Mouse (Mus musculus) left cerebral cortex, adult 9 months (tissue): ENCODE results near the gene Rorb.

ENCODE experiments used
- DNase-seq, 2 experiments: peaks; one replicate each; pipeline ENCODE4 v3.0.0; 2022; ENCODE audit warnings: low spot score in 2 of 2

The Rorb gene

DNA sequence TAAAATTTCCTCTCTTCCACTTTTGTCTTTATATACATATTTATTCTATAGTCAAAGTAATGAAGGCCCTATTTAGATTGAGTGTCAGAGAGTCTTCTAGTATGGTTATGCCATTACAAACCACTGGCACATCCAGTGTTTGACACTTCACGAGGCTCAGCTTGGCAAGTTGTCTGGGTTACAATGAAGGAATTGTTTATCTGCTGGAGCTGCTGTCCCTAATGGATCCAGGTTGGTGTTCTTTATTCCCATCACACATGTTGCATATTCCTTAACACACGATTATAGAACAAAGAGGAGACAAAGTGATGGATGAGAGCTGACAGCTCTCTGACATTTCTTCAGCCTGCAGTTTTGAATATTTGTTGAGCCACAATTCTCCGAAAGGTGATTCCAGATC is 77.0 kb downstream of the Rorb start:
- no peak for DNase-seq

GRCm38 (mm10) chr19:19005144-19005543 is 105.9 kb downstream of the Rorb start:
- peak; percentile 20 to 54 for DNase-seq

DNA sequence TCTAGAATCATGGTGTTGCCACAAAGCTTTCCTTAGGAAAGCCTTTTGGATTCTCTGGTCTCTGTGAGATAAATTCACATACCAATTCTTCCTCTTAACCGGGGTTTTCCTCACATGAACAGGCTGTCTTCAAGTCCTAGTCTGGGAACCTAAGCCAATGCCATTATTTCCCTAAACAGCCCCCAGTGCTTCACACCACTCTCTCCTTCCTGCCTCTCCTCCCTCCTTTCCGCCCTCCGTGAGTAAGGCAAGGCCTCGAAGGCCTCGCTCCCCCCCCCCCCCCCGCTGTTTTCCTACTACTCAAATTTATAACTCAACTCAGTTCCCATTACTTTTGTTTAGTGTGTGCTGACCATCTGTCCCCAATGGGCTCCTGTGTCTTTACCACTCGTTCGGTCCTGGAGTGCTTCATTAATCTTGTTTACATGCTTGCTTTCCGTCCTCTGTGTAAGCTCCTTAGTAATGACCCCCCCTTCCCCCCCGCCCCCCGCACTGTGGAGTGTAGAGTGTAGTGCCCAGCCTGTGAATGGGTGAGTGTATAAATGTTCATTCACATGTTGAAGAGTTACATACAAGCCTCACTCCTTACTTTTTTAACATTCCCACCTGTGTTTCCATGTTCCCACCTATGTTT is 106.9 kb downstream of the Rorb start:
- DNase-seq: no peak

GRCm38 (mm10) chr19:18998966-18999365 is 112.0 kb downstream of the Rorb start:
- no peak for DNase-seq

DNA sequence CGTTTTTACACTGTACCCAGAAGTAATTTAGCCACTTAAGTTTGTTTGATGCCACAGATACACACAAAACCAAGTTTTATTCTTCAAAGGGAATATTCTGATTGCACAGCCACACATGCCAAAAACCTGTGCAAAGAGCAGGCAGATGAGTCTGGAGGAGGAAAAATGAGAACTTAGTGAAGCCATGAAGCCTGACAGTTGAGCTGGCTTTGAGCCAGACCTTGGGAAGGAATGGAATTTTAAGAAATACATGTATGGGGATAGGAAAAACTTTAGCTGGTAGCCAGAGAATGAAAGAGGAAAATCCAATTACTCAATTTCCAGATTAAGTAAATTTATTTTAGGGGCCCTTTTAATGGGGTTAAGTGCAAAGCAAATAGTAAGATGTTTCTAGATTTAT is 113.3 kb downstream of the Rorb start:
- DNase-seq: no peak

DNA sequence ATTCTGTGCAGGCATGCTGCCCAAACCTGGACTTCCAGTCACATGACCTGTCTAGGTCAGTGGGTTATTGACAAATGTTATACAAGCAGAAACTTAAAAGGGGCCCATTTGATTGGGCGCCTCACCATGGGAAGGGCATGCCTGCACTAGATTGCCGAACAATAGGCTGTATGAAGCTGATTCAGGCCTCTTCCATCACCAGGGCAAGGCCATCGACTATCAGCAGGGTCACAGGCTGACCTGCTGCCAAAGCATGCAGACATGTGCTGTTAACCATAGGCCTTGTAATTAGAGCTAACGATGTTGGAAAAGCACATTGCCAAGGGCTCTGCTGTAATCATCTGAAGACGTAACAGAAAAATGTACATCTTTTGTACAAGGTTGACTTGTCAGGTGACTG is 131.0 kb downstream of the Rorb start:
- DNase-seq: no peak

- peak in 1 of 2 experiments; percentile 74 for DNase-seq
These were observed 136.0 kb downstream of the Rorb start for GRCm38 (mm10) chr19:18974796-18975660.

GRCm38 (mm10) chr19:18969386-18969785 is 141.6 kb downstream of the Rorb start:
- DNase-seq: no peak

- DNase-seq: no peak
These were observed 143.7 kb downstream of the Rorb start for GRCm38 (mm10) chr19:18967307-18967706.

- no peak for DNase-seq
These were observed 151.1 kb downstream of the Rorb start for GRCm38 (mm10) chr19:18959862-18960261.

DNA sequence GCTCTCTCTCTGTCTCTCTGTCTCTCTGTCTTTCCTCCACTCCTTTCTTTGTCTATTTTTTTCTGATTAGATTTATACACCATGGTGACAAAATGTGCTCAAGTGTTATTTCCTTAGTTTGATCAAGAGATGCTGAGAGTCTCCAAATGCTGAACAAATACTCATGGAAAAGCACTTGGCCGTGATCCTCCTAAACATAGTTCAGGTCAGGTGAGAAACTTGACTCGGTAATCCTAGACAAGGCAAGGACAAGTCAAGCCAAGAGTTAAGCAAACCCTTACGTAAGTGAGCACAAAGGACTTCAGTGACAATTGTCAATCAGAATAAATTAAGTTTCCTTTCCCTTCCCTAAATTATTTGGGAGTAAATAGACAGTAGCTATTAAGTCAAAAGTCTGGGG is 158.2 kb downstream of the Rorb start:
- DNase-seq: no peak

GRCm38 (mm10) chr19:18947193-18947592 is 163.8 kb downstream of the Rorb start:
- DNase-seq: peak in 1 of 2 experiments; percentile 8

DNA sequence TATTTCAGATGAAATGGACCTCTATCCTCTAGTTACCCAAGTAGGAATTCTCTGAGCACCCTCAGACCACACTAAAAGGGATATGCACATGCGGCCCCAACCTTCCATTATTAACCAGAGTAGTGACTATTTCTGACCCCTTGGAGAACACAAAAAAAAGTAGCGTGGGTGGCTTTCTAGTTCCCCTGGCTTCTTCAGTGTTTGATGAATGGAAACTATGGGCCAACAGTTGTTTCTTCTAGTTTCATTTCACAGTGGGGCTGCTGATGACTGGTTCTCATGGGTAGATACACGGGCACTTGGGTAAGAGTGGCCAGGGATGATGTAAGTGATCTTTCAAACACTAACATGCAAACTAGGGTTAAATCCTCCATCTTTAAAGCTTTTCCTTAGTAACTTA is 165.7 kb downstream of the Rorb start:
- no peak for DNase-seq

DNA sequence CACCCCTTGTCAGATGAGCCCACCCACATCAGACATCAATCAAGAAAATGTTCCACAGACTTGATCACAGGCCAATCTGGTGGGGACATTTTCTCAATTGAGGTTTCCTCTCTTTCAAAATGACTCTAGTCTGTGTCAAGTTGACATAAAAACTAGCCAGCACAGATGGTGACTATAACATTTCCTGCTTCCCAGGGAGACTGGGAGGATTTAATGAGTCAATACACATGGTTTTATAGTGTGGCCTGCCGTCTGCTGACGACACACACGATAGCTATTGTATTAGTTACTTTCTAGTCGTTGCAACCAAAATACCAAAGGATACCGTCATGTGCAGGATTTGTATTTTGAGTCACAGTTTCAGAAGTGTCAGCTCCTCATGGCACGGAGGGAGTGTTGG is 169.6 kb downstream of the Rorb start:
- no peak for DNase-seq

- DNase-seq: no peak
These were observed 199.1 kb downstream of the Rorb start for GRCm38 (mm10) chr19:18911755-18912340.

- no peak for DNase-seq
These were observed 201.4 kb downstream of the Rorb start for GRCm38 (mm10) chr19:18909641-18910040.

GRCm38 (mm10) chr19:18905511-18905910 is 205.5 kb downstream of the Rorb start:
- no peak for DNase-seq

DNA sequence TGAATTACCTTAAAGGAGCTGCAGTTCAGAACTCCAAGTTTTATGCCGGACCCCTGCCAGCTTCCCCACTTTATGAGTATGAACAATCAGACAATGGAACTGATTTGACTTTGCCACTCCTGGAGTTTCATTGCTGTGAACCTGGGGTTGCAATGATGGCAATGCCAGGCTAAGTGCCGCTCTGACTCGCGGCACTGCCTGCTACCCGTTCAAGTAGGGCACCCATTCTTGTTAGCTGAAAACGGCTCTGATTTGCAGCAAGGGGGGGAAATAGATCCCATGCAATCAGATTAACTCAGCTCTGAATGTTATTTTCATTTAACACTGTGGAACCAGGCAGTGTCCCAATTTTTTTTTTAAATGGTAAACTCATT is 208.3 kb downstream of the Rorb start:
- DNase-seq: no peak

DNA sequence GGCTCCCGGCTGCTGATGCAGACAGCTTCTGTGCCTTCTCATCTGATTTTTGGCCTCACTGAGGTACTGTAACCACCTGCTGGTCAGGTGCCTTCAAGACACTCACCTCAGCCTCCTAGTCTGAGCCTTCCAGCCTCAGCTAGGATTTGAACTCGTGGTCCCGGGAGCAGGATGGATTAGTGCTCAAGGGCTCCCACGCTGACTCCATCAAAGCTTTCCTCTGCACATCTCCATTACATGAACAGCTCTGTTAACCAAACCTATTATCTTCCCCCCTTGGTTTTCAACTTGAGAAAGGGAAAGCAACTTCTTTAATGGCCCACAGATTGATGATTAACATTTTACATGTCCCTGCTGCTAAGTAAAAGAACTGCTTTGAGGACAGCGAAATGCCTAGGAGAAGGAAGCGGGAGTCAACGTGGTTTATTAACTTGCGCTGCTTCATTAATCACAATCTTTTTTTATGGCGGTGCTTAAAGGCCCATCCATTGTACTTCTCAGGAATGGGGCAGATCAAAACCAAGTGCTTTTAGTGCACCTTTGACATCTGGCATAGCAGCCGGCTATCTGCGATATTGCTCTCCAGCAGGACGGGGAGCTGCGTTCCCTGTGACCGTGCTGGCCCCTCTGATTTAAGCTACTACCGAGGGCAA is 208.8 kb downstream of the Rorb start:
- no peak for DNase-seq

- no peak for DNase-seq
These were observed 212.8 kb downstream of the Rorb start for GRCm38 (mm10) chr19:18898238-18898637.

DNA sequence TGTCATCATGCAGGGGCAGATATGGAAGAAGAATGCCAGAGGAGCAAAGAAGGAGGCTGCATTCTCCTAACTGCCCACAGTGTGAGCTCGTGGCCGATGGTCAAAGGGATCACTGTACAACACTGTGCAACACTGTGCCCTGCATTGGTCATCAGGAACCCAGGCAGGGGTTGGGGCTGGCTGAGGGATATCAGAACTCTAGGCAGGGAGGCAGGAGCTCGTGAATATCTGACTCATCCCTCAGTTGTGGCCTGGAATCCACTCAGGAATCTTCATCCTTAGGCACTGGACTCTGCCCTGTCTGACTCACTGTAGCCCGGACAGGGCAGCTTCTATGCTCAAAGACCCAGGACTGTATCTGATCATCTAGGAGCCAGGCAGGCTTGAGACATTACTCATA is 220.8 kb downstream of the Rorb start:
- DNase-seq: no peak

GRCm38 (mm10) chr19:18889632-18890031 is 221.4 kb downstream of the Rorb start:
- no peak for DNase-seq
